Mouse (Mus musculus): Measurements from ENCODE around the gene Trim63. TPM values are rescaled to one million over a fixed set of nuclear protein-coding genes. Genes with fewer than 3 reads are reported as not detected.

The Trim63 gene
- polyA plus RNA-seq, 1 experiment from 2014 or later = 0.39 TPM

DNA sequence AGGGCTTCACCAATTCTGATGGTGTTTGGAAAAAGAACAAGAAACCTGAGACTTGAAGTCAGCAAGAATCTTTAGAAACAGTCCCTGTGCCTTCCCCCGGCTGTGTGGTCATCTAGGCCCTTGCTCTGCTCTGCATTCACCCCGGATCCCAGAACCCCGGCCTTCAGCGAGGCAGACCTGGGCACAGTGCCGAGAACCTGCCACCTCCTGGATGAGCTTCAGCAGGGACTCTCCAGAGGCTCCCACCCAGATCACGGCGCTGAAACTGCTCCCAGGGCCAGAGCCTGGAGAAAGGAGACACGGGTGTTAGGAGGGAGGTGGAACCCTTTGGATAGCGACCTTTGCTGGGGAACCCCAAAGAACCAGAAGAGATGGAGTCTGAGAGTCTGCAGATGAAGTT is 47.2 kb downstream of the Trim63 start:
- Histone ChIP-seq H3K9me3 (ENCODE audit: control insufficient read depth, low read length) (no peaks in the 10 kb centered on the region), H3K4me1 (ENCODE audit: control insufficient read depth, insufficient read depth, low read length) (no peaks in the 10 kb centered on the region), H3K27ac (ENCODE audit: low read depth, low read length) (no peak overlapping the region), H3K27me3 (ENCODE audit: control insufficient read depth, insufficient read depth, low read length) (no peaks in the 10 kb centered on the region), H3K4me2 (ENCODE audit: low read depth, low read length) (no peak overlapping the region), H3K36me3 (ENCODE audit: control insufficient read depth, insufficient read depth, low read length) (no peaks in the 10 kb centered on the region), H3K4me3 (ENCODE audit: low read depth, low read length) (no peak overlapping the region), H3K9ac (replicated peaks; ENCODE audit: low read depth, low read length) (no peak overlapping the region)
- no peak for ATAC-seq (ENCODE audit: low read depth)
- 70% methylated on average over 9 of the region's 9 CpGs for WGBS

DNA sequence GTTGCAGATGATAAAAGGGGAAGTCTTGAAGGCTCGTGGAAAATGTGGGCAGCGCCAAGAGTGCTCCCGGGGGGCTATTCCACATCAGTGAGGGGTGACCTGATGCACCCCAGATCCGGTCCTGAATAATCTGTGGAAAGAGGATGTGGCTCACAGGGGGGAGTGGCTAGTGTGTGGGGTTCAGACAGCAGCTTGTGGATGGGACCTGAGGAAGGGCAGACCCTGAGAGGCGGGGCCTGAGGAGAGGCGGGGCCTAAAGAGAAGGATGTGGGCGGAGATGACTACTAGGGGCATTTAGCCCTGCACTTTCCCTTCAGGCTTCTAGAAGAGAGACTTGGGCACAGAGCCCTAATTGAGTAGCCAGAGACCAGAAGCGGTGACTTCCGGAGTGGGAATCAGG is 47.7 kb downstream of the Trim63 start:
- 32% methylated on average over 8 of the region's 9 CpGs for WGBS
- Histone ChIP-seq H3K27ac (ENCODE audit: low read depth, low read length) (no peak overlapping the region), H3K4me2 (ENCODE audit: low read depth, low read length) (no peak overlapping the region), H3K27me3 (ENCODE audit: control insufficient read depth, insufficient read depth, low read length) (no peaks in the 10 kb centered on the region), H3K4me3 (ENCODE audit: low read depth, low read length) (no peak overlapping the region), H3K36me3 (ENCODE audit: control insufficient read depth, insufficient read depth, low read length) (no peaks in the 10 kb centered on the region), H3K9ac (replicated peaks; ENCODE audit: low read depth, low read length) (no peak overlapping the region), H3K4me1 (ENCODE audit: control insufficient read depth, insufficient read depth, low read length) (no peaks in the 10 kb centered on the region), H3K9me3 (ENCODE audit: control insufficient read depth, low read length) (no peaks in the 10 kb centered on the region)
- no peak for ATAC-seq (ENCODE audit: low read depth)

- Histone ChIP-seq H3K4me3 (ENCODE audit: low read depth, low read length) (no peak overlapping the region), H3K27ac (ENCODE audit: low read depth, low read length) (no peak overlapping the region), H3K4me2 (ENCODE audit: low read depth, low read length) (no peak overlapping the region), H3K27me3 (ENCODE audit: control insufficient read depth, insufficient read depth, low read length) (peaks cover 7% of the 10 kb centered on the region), H3K9ac (replicated peaks; ENCODE audit: low read depth, low read length) (no peak overlapping the region), H3K4me1 (ENCODE audit: control insufficient read depth, insufficient read depth, low read length) (no peaks in the 10 kb centered on the region), H3K36me3 (ENCODE audit: control insufficient read depth, insufficient read depth, low read length) (no peaks in the 10 kb centered on the region), H3K9me3 (ENCODE audit: control insufficient read depth, low read length) (no peaks in the 10 kb centered on the region)
- 45% methylated on average over 5 of the region's 5 CpGs for WGBS
- ATAC-seq (ENCODE audit: low read depth) = no peak
Measured at GRCm38 (mm10) chr4:134365280-134365679, 50.4 kb downstream of the Trim63 start.

DNA sequence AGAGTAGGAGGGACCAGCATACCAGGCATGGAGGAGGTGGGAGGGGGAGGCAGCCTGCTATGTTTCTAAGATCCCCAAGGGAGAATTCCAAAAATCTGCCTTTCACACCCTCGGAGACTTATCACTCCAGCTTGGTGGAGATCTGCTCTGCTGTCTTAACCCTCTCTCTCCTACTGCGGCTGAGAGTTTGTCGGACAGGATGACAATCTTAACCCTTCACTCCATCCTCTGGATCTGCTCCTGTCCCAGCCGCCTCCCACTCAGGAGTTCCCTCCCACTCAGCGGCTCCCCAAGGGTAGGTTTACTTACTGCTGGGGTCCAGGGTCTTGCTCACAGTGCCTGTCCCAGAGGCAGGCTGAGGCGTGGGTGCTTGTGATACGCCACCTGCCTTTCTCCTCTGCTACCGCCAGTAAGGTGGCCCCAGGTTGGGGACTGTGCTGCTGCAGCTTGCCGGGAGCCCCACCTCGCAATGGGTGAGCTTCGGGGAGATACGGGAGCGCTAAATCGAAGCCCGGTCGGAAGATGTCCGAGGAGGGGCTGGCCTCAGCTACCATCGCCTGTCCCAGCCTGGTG is 55.8 kb downstream of the Trim63 start:
- Histone ChIP-seq H3K9me3 (ENCODE audit: control insufficient read depth, low read length) (no peaks in the 10 kb centered on the region), H3K27me3 (ENCODE audit: control insufficient read depth, insufficient read depth, low read length) (peaks cover 20% of the 10 kb centered on the region), H3K9ac (replicated peaks; ENCODE audit: low read depth, low read length) (no peak overlapping the region), H3K27ac (ENCODE audit: low read depth, low read length) (no peak overlapping the region), H3K4me1 (ENCODE audit: control insufficient read depth, insufficient read depth, low read length) (peaks cover 9% of the 10 kb centered on the region), H3K4me3 (ENCODE audit: low read depth, low read length) (peak overlapping the region; percentile 14; the same call in 1 of the 2 replicates), H3K36me3 (ENCODE audit: control insufficient read depth, insufficient read depth, low read length) (no peaks in the 10 kb centered on the region), H3K4me2 (ENCODE audit: low read depth, low read length) (peak overlapping the region; percentile 89)
- WGBS = under 1% methylated on average over 18 of the region's 18 CpGs
- no peak for ATAC-seq (ENCODE audit: low read depth)

- peak overlapping the region; percentile 37 for H3K4me3 ChIP-seq (ENCODE audit: low read depth, low read length)
- no peak overlapping the region for H3K9ac ChIP-seq (replicated peaks; ENCODE audit: low read depth, low read length)
- H3K4me1 ChIP-seq (ENCODE audit: control insufficient read depth, insufficient read depth, low read length) = peaks cover 9% of the 10 kb centered on the region
- no peak for ATAC-seq (ENCODE audit: low read depth)
- peak overlapping the region; percentile 89 for H3K4me2 ChIP-seq (ENCODE audit: low read depth, low read length)
- H3K27me3 ChIP-seq (ENCODE audit: control insufficient read depth, insufficient read depth, low read length) = peaks cover 20% of the 10 kb centered on the region
- no peak overlapping the region for H3K27ac ChIP-seq (ENCODE audit: low read depth, low read length)
- 2% methylated on average over 17 of the region's 17 CpGs for WGBS
- no peaks in the 10 kb centered on the region for H3K36me3 ChIP-seq (ENCODE audit: control insufficient read depth, insufficient read depth, low read length)
- H3K9me3 ChIP-seq (ENCODE audit: control insufficient read depth, low read length) = no peaks in the 10 kb centered on the region
Measured at GRCm38 (mm10) chr4:134371316-134371855, 56.5 kb downstream of the Trim63 start.

DNA sequence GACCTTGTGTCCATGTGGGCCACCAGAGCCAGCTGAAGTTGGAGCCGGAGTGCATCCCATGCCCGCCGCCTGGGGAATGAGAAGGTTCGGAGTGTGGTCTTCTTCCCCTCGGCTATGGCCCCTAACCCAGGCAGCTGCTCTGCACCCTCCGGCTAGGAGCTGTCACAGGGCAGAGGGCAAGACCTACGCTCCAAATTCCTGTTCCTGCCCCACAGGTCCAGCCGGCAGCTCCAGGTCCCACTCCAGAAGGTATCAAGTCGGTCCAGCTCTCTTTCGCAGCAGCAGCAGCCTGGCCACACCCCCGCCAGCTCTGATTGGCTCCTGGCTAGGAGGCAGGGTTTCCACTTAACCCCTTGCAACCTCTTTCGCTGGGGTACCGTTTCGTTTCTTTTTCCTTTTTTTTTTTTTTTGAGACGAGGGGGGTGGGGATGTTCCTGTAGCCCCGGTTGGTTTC is 57.4 kb downstream of the Trim63 start:
- Histone ChIP-seq H3K9me3 (ENCODE audit: control insufficient read depth, low read length) (no peaks in the 10 kb centered on the region), H3K9ac (replicated peaks; ENCODE audit: low read depth, low read length) (peak overlapping the region; percentile 32; the same call in 1 of the 2 replicates), H3K27ac (ENCODE audit: low read depth, low read length) (no peak overlapping the region), H3K36me3 (ENCODE audit: control insufficient read depth, insufficient read depth, low read length) (no peaks in the 10 kb centered on the region), H3K27me3 (ENCODE audit: control insufficient read depth, insufficient read depth, low read length) (peaks cover 20% of the 10 kb centered on the region), H3K4me3 (ENCODE audit: low read depth, low read length) (peak overlapping the region; percentile 37), H3K4me2 (ENCODE audit: low read depth, low read length) (peak overlapping the region; percentile 89), H3K4me1 (ENCODE audit: control insufficient read depth, insufficient read depth, low read length) (peaks cover 9% of the 10 kb centered on the region)
- peak; percentile 85 for ATAC-seq (ENCODE audit: low read depth)
- under 1% methylated on average over 16 of the region's 16 CpGs for WGBS

- Histone ChIP-seq H3K27me3 (ENCODE audit: control insufficient read depth, insufficient read depth, low read length) (peaks cover 20% of the 10 kb centered on the region), H3K4me1 (ENCODE audit: control insufficient read depth, insufficient read depth, low read length) (peaks cover 9% of the 10 kb centered on the region), H3K4me2 (ENCODE audit: low read depth, low read length) (no peak overlapping the region; the same call in 1 of the 2 replicates), H3K4me3 (ENCODE audit: low read depth, low read length) (no peak overlapping the region), H3K9me3 (ENCODE audit: control insufficient read depth, low read length) (no peaks in the 10 kb centered on the region), H3K27ac (ENCODE audit: low read depth, low read length) (no peak overlapping the region), H3K36me3 (ENCODE audit: control insufficient read depth, insufficient read depth, low read length) (no peaks in the 10 kb centered on the region), H3K9ac (replicated peaks; ENCODE audit: low read depth, low read length) (no peak overlapping the region; the same call in 1 of the 2 replicates)
- ATAC-seq (ENCODE audit: low read depth) = no peak
- 92% methylated on average over 8 of the region's 8 CpGs for WGBS
Measured at GRCm38 (mm10) chr4:134373295-134373694, 58.4 kb downstream of the Trim63 start.

- Histone ChIP-seq H3K4me3 (ENCODE audit: low read depth, low read length) (no peak overlapping the region), H3K9me3 (ENCODE audit: control insufficient read depth, low read length) (no peaks in the 10 kb centered on the region), H3K4me1 (ENCODE audit: control insufficient read depth, insufficient read depth, low read length) (peaks cover 9% of the 10 kb centered on the region), H3K4me2 (ENCODE audit: low read depth, low read length) (no peak overlapping the region), H3K36me3 (ENCODE audit: control insufficient read depth, insufficient read depth, low read length) (no peaks in the 10 kb centered on the region), H3K27me3 (ENCODE audit: control insufficient read depth, insufficient read depth, low read length) (peaks cover 19% of the 10 kb centered on the region), H3K27ac (ENCODE audit: low read depth, low read length) (no peak overlapping the region), H3K9ac (replicated peaks; ENCODE audit: low read depth, low read length) (no peak overlapping the region)
- WGBS = 64% methylated on average over 1 of the region's 1 CpGs
- no peak for ATAC-seq (ENCODE audit: low read depth)
Measured at GRCm38 (mm10) chr4:134374306-134374705, 59.4 kb downstream of the Trim63 start.

- no peak for ATAC-seq (ENCODE audit: low read depth)
- 35% methylated on average over 10 of the region's 10 CpGs for WGBS
- no peak overlapping the region for H3K4me3 ChIP-seq (ENCODE audit: low read depth, low read length)
- no peak overlapping the region for H3K4me2 ChIP-seq (ENCODE audit: low read depth, low read length)
- no peaks in the 10 kb centered on the region for H3K4me1 ChIP-seq (ENCODE audit: control insufficient read depth, insufficient read depth, low read length)
- no peaks in the 10 kb centered on the region for H3K36me3 ChIP-seq (ENCODE audit: control insufficient read depth, insufficient read depth, low read length)
- no peak overlapping the region for H3K9ac ChIP-seq (replicated peaks; ENCODE audit: low read depth, low read length)
- no peaks in the 10 kb centered on the region for H3K9me3 ChIP-seq (ENCODE audit: control insufficient read depth, low read length)
- no peak overlapping the region for H3K27ac ChIP-seq (ENCODE audit: low read depth, low read length)
- no peaks in the 10 kb centered on the region for H3K27me3 ChIP-seq (ENCODE audit: control insufficient read depth, insufficient read depth, low read length)
Measured at GRCm38 (mm10) chr4:134378089-134378615, 63.2 kb downstream of the Trim63 start.

Data from neural tube, embryonic 14.5 days (tissue).